Mouse (Mus musculus): ENCODE measurements at regions not wholly inside any gene's neighbourhood (a gene's known extent, or its start where the extent isn't known, plus 50 kb on each side); places are given as distances from the start of the nearest gene placed in this dataset.

DNA sequence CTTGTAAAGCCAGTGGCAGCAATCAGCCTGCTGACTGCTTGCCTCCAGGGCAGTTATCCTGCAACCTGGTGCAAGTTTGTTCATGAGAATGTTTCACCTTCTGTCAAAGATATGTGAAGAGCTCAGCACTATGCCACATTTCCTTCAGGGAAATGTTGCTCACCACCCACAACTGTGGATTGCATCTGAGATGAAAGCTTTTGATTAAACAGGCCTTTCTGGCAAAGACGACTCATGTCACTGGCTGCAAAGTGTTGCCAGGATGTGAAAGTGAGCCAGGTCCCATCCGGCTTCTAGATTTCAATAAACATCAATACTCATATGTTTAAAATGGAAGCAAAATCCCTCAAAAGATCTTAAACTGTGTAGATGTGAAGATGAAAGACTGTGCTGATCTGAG, 2121.0 kb downstream of the Gm37988 start:
- DNase-seq (ENCODE audit: low spot score), result no peak

DNA sequence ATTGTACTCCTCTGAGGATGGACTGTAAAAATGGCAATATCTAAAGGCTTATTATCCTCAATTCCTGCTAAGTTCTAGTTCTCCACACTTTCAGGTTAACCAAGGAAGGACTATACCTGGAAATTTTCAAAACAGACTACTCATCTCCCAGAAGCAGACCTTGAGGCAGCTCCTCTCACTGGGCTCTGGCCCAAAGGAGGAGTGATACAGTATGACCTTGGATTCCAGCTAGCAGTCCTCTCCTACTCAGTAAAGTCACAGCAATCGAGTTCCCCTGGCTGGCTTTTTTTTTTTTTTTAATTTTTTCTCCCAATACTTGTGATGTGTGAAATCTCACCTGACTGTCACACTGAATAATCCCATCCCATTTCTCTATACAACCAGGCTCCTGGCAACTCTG, 2124.2 kb downstream of the Gm37988 start:
- no peak for DNase-seq (ENCODE audit: low spot score)

DNA sequence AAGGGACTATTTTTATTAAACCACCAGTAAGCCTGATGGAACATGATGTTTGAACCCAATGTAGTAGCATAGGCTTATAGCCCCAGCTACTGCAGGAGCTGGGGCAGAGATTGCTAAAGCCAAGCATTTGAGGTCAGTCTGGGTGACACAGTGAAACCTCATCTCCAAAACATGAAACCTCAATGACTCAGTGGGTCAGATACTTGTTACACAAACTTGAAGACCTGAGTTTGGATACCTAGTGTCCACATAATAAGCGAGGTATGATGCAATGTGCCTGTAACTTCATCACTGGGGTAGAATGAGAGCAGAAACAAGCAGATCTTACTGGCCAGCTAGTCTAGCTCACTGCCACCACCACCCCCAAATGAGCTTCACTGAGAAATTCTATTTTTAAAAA, 2162.1 kb downstream of the Gm37988 start:
- DNase-seq (ENCODE audit: low spot score), result no peak

DNA sequence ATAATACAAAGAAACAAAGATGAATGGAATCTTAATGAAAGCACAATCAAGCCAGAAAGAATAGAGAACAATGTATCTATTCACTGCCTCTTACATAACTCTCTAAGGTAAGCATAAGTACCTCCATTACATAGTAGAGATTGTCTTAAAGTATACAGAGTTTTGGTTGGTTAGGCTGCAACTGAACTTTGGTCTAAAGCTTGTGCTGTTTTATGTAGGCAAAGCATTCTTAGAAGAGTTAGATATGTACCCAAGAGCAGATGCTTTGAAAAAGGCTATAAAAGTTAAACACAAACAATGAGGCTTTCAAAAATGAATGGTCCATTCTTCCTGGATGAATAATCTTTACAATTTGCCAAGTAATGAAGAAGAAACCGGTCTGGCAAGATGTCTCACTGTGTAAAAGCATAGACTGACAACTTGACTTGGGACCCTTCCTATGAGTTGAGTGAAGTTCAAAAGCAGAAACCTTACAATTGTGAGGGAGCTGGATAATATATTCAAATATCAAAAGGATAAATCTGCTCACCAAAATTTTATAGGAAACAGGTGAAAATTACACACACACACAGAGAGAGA, 2166.1 kb downstream of the Gm37988 start:
- DNase-seq (ENCODE audit: low spot score), result no peak

DNA sequence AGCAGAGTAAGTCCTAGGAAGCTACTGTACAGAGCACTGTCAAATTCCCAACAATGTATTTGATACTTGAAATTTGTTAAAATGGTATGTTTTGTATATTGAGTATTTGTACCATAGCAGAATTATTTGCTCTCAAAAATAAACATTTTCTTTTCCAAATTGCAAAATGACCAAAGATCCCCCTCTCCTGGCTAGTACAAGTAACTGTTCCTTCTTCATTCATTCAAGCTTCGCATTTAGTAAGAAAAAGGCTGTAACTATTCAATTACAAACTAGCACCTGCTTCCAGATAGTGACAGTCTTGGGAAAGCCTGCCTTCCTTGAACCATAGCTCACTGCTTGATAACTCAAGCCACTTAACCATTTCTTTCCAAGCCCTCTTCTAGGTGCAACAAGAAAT, 2171.9 kb downstream of the Gm37988 start:
- no peak for DNase-seq (ENCODE audit: low spot score)

DNA sequence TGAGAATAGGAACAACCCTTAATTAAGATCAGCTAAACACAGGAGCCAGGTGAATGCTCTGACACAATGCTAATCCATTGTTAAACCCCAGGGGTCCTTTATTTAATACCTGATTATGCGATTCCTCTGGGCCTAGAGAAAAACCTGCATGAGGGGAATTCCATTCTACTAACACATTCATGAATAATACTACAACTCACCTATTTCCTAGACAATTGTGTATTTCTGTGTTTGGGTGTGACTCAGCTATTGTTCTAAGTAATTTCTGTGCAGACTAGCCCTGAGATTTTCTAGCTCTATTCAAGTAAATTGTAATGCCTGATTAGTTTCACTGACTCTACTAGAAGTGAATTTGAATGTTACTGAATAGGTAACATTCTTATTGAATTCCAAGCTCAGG, 2176.5 kb downstream of the Gm37988 start:
- no peak for DNase-seq (ENCODE audit: low spot score)

DNA sequence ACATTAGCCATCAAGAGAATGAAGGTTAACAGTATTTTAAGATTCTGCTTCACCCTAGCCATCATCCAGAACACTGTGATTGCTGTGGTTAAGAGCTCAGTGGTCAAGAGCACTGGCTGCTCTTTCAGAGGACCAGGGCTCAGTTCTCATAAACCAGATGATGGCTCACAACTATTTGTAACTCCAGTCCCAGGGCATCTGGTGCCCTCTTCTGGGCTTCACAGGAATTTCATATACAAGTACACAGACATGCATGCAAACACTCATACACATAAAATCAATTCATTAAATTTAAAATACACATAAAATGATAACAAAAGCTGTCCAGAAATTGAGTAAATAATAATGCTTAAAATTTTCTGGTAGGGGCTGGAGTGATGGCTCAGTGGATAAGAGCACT, 2189.9 kb downstream of the Gm37988 start:
- no peak for DNase-seq (ENCODE audit: low spot score)

DNA sequence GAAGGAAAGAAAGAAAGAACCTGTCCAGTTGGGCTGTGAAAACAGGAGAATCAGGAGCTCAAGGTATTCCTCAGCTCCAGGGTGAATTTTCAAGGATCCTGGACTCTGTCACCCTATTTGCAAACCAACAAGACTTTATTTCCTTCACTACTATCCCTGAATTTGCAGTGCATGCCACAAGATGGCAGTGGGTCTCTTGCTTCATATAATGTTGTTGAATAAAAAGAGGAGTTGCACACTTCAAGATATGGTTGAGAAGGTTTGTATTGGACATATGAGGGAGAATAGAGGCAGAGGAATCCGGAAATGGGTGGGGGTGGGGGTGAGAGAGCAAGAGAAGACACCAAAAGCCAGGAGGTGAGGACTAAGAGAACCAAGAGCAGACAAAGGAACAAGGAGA, 2202.5 kb downstream of the Gm37988 start:
- DNase-seq (ENCODE audit: low spot score), result peak; percentile 5
